Mouse (Mus musculus) liver, adult 2 months (tissue): ENCODE measurements at regions not wholly inside any gene's neighbourhood (a gene's known extent, or its start where the extent isn't known, plus 50 kb on each side); places are given as distances from the start of the nearest gene placed in this dataset.

ENCODE experiments used
- CTCF ChIP-seq: fragments of 200-500 bp; IDR thresholded peaks from 2 replicates; pipeline ENCODE4 v1.5.1; 2011; ENCODE audit warnings: low read depth, low read length, control low read depth
- POLR2A ChIP-seq: fragments of 200-500 bp; IDR thresholded peaks from 2 replicates; pipeline ENCODE4 v1.6.1; 2011; ENCODE audit warnings: low read length, control low read depth; ENCODE audit not compliant: insufficient read depth; ENCODE audit errors: extremely low read depth

DNA sequence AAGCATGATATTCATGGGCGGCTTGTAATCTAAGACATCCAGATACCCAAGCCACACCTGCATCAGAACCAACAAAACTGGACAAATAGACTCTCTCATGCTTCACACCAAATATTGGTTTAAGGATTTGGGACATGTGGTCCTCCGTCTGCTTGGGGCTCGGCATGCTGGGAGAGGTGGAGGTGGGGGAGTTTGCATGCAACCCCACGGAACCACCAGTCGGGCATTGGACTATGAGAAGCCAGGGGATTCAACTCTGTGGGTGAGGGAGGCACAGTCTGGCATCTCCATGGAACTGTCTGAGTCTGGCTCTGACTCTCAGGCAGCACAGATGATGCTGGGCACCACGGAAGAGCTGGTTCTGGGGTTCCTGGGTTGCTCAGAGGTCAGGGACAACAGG lies 430.6 kb downstream of the Adam6a start:
- TF ChIP-seq CTCF (no peak), POLR2A (no peak)
